In genomic region chr11:50057713-50058112, GRCm38 (mm10) we compare ENCODE assay signal across 24 mouse cellular contexts. TPM values are rescaled to one million over a fixed set of nuclear protein-coding genes. Genes with fewer than 3 reads are reported as not detected.
A peak's percentile ranks its signal among the peaks of the same experiment; 100 is the strongest.
DNase-seq lines count a peak whose midpoint lies in the region; ATAC-seq and TF ChIP-seq lines count a peak whose summit lies in the region.
"Had no signal": no experiment of that assay in that cellular context is flagged by ENCODE, and none has a peak within 500 bp of the region (broad histone marks: within the 10 kb centered on the region; RNA-seq: fewer than 3 reads in every experiment).

No protein-coding gene starts in this region.

- no peaks in the 10 kb centered on the region for H3K9me3 ChIP-seq in MEL (replicated peaks; ENCODE audit: insufficient read depth, low read length)
- H3K9me3 ChIP-seq: G1E had no signal

- ATAC-seq in frontal cortex, adult (ENCODE audit: low TSS enrichment) = peak; percentile 68
- ATAC-seq: activated CD4-positive, CD25-positive, alpha-beta regulatory T cell, adult 4 months; CD4-positive, CD25-positive, alpha-beta regulatory T cell, adult 4 months; Patski had no signal

- DNase-seq in frontal cortex, postnatal 36 days (ENCODE audit: low spot score in 2 of 2) = no peak
- no peak for DNase-seq in MEL (ENCODE audit: low read depth, low spot score)
- peak; percentile 37 for DNase-seq in brain, adult 2 months (ENCODE audit: low read depth, low spot score)
- DNase-seq in adrenal gland, postnatal 10 days = no peak
- DNase-seq in layer of hippocampus, adult 18-20 months (ENCODE audit: low spot score in 2 of 2) = no peak
- DNase-seq: adrenal gland, adult 2 months; adrenal gland, adult 8-10 months; adrenal gland, postnatal 14 days; adrenal gland, postnatal 25 days; adrenal gland, postnatal 36 days; B cell, adult 2 months; cerebellum, adult 11 months; cerebellum, adult 11-12 months; cerebellum, adult 18-20 months; cerebellum, adult 2 months; cerebellum, adult 8-10 months; cerebellum, adult 9-10 months had no signal

- peak; percentile 26 to 51; a peak in 2 of 4 replicates for TF ChIP-seq EP300 in MEL (IDR thresholded peaks at IDR 0.05; ENCODE audit: low read depth in 1 of 2, low read length in 2 of 2)

- TF ChIP-seq CTCF in MEL (IDR thresholded peaks at IDR 0.05 in 2 of 3, conservative IDR thresholded peaks at IDR 0.05 in 1 of 3; ENCODE audit: control insufficient read depth in 1 of 3, insufficient read depth in 1 of 3, low read depth in 2 of 3, low read length in 3 of 3, poor library complexity in 1 of 3, severe bottlenecking in 1 of 3) = no peak

- no peak for TF ChIP-seq RAD21 in MEL (IDR thresholded peaks at IDR 0.05; ENCODE audit: low read depth, low read length)

- H3K27me3 ChIP-seq in MEL (ENCODE audit: control insufficient read depth in 1 of 2, insufficient read depth in 2 of 2, low read length in 2 of 2) = no peaks in the 10 kb centered on the region
- H3K27me3 ChIP-seq: Patski had no signal

- H3K79me2 ChIP-seq in MEL (ENCODE audit: control insufficient read depth, insufficient read depth, low read length, poor library complexity) = peaks cover 1% of the 10 kb centered on the region; the same call in 1 of the 2 replicates

- H3K27ac ChIP-seq in MEL (ENCODE audit: control insufficient read depth, low read depth, low read length) = no peak overlapping the region

- H3K4me1 ChIP-seq in MEL (ENCODE audit: control insufficient read depth in 1 of 2, insufficient read depth in 2 of 2, low read length in 2 of 2) = peaks cover 0 to 6% of the 10 kb centered on the region in 2 experiments; a peak in 3 of 4 replicates

- H3K9ac ChIP-seq in MEL (ENCODE audit: control insufficient read depth, low read depth, low read length, poor library complexity, severe bottlenecking) = no peak overlapping the region

- H3K36me3 ChIP-seq in MEL (ENCODE audit: control insufficient read depth in 1 of 2, insufficient read depth in 2 of 2, low read length in 2 of 2) = peaks cover 2 to 3% of the 10 kb centered on the region in 2 experiments; a peak in 2 of 4 replicates

- no peak overlapping the region for H3K4me3 ChIP-seq in MEL (ENCODE audit: control insufficient read depth in 1 of 2, insufficient read depth in 1 of 2, low read depth in 2 of 2, low read length in 2 of 2)

- TF ChIP-seq POLR2A in MEL (IDR thresholded peaks at IDR 0.05; ENCODE audit: control insufficient read depth in 1 of 2, insufficient read depth in 1 of 2, low read depth in 1 of 2, low read length in 2 of 2, poor library complexity in 1 of 2) = no peak

TF ChIP-seq in MEL, 35 proteins besides CTCF, POLR2A, EP300 and RAD21:
- TF ChIP-seq E2F4 (IDR thresholded peaks at IDR 0.05; ENCODE audit: borderline replicate concordance, low read depth, low read length) (no peak), TBP (IDR thresholded peaks at IDR 0.05; ENCODE audit: low read depth, low read length) (no peak), POLR2AphosphoS5 (IDR thresholded peaks at IDR 0.05; ENCODE audit: borderline replicate concordance, low read depth, low read length) (no peak), MXI1 (IDR thresholded peaks at IDR 0.05; ENCODE audit: low read depth, low read length) (peak; percentile 60; the same call in 1 of the 2 replicates), SMC3 (IDR thresholded peaks at IDR 0.05; ENCODE audit: low read depth, low read length) (no peak), GATA1 (IDR thresholded peaks at IDR 0.05; ENCODE audit: low read depth, low read length) (0 out of 2 replicates have a peak, but pooled peaks have one; percentile 22), CHD2 (IDR thresholded peaks at IDR 0.05; ENCODE audit: low read length) (no peak), UBTF (IDR thresholded peaks at IDR 0.05; ENCODE audit: borderline replicate concordance, insufficient read depth, low read depth, low read length) (no peak), MAFK (IDR thresholded peaks at IDR 0.05; ENCODE audit: borderline replicate concordance, low read depth, low read length) (no peak), SIN3A (IDR thresholded peaks at IDR 0.05; ENCODE audit: low read length) (peak; percentile 51; the same call in 1 of the 2 replicates), NELFE (IDR thresholded peaks at IDR 0.05; ENCODE audit: low read depth, low read length) (no peak), ETS1 (IDR thresholded peaks at IDR 0.05; ENCODE audit: low read depth, low read length) (peak; percentile 43; the same call in 1 of the 2 replicates), MYB (IDR thresholded peaks at IDR 0.05; ENCODE audit: low read depth, low read length) (no peak)

RNA-seq across cellular contexts. Expression of gene Rnf130, which starts 32.6 kb away (rescaled TPM):
- 78.2 and 81.1 TPM in 2 replicates for total RNA-seq in MEL (2012; rRNA removed)
- polyA plus RNA-seq in MEL (2012; ENCODE audit: insufficient read depth in 1 of 2, insufficient read length in 2 of 2, low read depth in 1 of 2, low replicate concordance in 2 of 2, missing spikeins in 1 of 2) = 100 to 1,000 TPM in 1 of 2 experiments, 10 to 100 TPM in 1; 59.5 to 507 TPM
- 10 to 100 TPM; 64.9 to 69.6 TPM for total RNA-seq in adrenal gland, postnatal 10 days (2021)
- total RNA-seq in layer of hippocampus, adult 18-20 months (2021) = 10 to 100 TPM; 79.9 to 80.8 TPM
- total RNA-seq: CH12.LX had no signal
- polyA plus RNA-seq: C2C12 had no signal
